Mouse (Mus musculus): Measurements from ENCODE around the gene Aco2. TPM values are rescaled to one million over a fixed set of nuclear protein-coding genes. Genes with fewer than 3 reads are reported as not detected.

Aco2 gene
- polyA plus RNA-seq, 2 experiments: 127 to 158 TPM

GRCm38 (mm10) chr15:81846755-81847154 lies 25.4 kb upstream of the Aco2 start:
- TF ChIP-seq POLR2A (IDR thresholded peaks at IDR 0.05; ENCODE audit: borderline replicate concordance, extremely low read depth, insufficient read depth, insufficient read length): no peak
- no peak overlapping the region for H3K27ac ChIP-seq (replicated peaks; ENCODE audit: low read depth, low read length)
- 82% methylated on average over 9 of the region's 9 CpGs for WGBS
- H3K4me3 ChIP-seq (replicated peaks; ENCODE audit: low read length): no peak overlapping the region
- no peaks in the 10 kb centered on the region for H3K9me3 ChIP-seq (ENCODE audit: control insufficient read depth, low read length)
- ATAC-seq (ENCODE audit: low FRiP score, low read depth): no peak
- no peak overlapping the region for H3K4me2 ChIP-seq (replicated peaks; ENCODE audit: low read depth, low read length, severe bottlenecking)
- H3K4me1 ChIP-seq (ENCODE audit: control insufficient read depth, insufficient read depth, low read length): no peaks in the 10 kb centered on the region
- H3K27me3 ChIP-seq (ENCODE audit: control insufficient read depth, insufficient read depth, low read length): no peaks in the 10 kb centered on the region
- peaks cover 50% of the 10 kb centered on the region for H3K36me3 ChIP-seq (ENCODE audit: control insufficient read depth, insufficient read depth, low read length)
- DNase-seq (ENCODE audit: low spot score): no peak
- no peak overlapping the region for H3K9ac ChIP-seq (ENCODE audit: low read depth, low read length, severe bottlenecking)

GRCm38 (mm10) chr15:81847161-81847560 lies 24.9 kb upstream of the Aco2 start:
- Histone ChIP-seq H3K27me3 (ENCODE audit: control insufficient read depth, insufficient read depth, low read length) (no peaks in the 10 kb centered on the region), H3K9ac (ENCODE audit: low read depth, low read length, severe bottlenecking) (no peak overlapping the region), H3K9me3 (ENCODE audit: control insufficient read depth, low read length) (no peaks in the 10 kb centered on the region), H3K4me2 (replicated peaks; ENCODE audit: low read depth, low read length, severe bottlenecking) (no peak overlapping the region), H3K4me1 (ENCODE audit: control insufficient read depth, insufficient read depth, low read length) (no peaks in the 10 kb centered on the region), H3K36me3 (ENCODE audit: control insufficient read depth, insufficient read depth, low read length) (peaks cover 52% of the 10 kb centered on the region), H3K4me3 (replicated peaks; ENCODE audit: low read length) (no peak overlapping the region), H3K27ac (replicated peaks; ENCODE audit: low read depth, low read length) (no peak overlapping the region)
- 89% methylated on average over 4 of the region's 4 CpGs for whole genome bisulfite sequencing
- no peak for TF ChIP-seq POLR2A (IDR thresholded peaks at IDR 0.05; ENCODE audit: borderline replicate concordance, extremely low read depth, insufficient read depth, insufficient read length)
- DNase-seq (ENCODE audit: low spot score) (no peak), ATAC-seq (ENCODE audit: low FRiP score, low read depth) (no peak)

GRCm38 (mm10) chr15:81847861-81848260 lies 24.2 kb upstream of the Aco2 start:
- Histone ChIP-seq H3K4me2 (replicated peaks; ENCODE audit: low read depth, low read length, severe bottlenecking) (no peak overlapping the region), H3K36me3 (ENCODE audit: control insufficient read depth, insufficient read depth, low read length) (peaks cover 59% of the 10 kb centered on the region)
- 85% methylated on average over 5 of the region's 5 CpGs for WGBS

GRCm38 (mm10) chr15:81848301-81848700 lies 23.8 kb upstream of the Aco2 start:
- DNase-seq (ENCODE audit: low spot score): peak; percentile 49
- TF ChIP-seq POLR2A (IDR thresholded peaks at IDR 0.05; ENCODE audit: borderline replicate concordance, extremely low read depth, insufficient read depth, insufficient read length): no peak
- ATAC-seq (ENCODE audit: low FRiP score, low read depth): no peak
- Histone ChIP-seq H3K27ac (replicated peaks; ENCODE audit: low read depth, low read length) (no peak overlapping the region), H3K9ac (ENCODE audit: low read depth, low read length, severe bottlenecking) (no peak overlapping the region), H3K4me1 (ENCODE audit: control insufficient read depth, insufficient read depth, low read length) (no peaks in the 10 kb centered on the region), H3K9me3 (ENCODE audit: control insufficient read depth, low read length) (no peaks in the 10 kb centered on the region), H3K4me3 (replicated peaks; ENCODE audit: low read length) (no peak overlapping the region), H3K27me3 (ENCODE audit: control insufficient read depth, insufficient read depth, low read length) (no peaks in the 10 kb centered on the region), H3K4me2 (replicated peaks; ENCODE audit: low read depth, low read length, severe bottlenecking) (no peak overlapping the region), H3K36me3 (ENCODE audit: control insufficient read depth, insufficient read depth, low read length) (peaks cover 63% of the 10 kb centered on the region)
- 41% methylated on average over 7 of the region's 7 CpGs for WGBS

More at GRCm38 (mm10) chr15:81847861-81848260, 24.2 kb upstream of the Aco2 start:
- H3K9me3 ChIP-seq (ENCODE audit: control insufficient read depth, low read length): no peaks in the 10 kb centered on the region
- TF ChIP-seq POLR2A (IDR thresholded peaks at IDR 0.05; ENCODE audit: borderline replicate concordance, extremely low read depth, insufficient read depth, insufficient read length): no peak
- H3K4me3 ChIP-seq (replicated peaks; ENCODE audit: low read length): no peak overlapping the region
- ATAC-seq (ENCODE audit: low FRiP score, low read depth) (no peak), DNase-seq (ENCODE audit: low spot score) (no peak)
- H3K27ac ChIP-seq (replicated peaks; ENCODE audit: low read depth, low read length): no peak overlapping the region
- H3K27me3 ChIP-seq (ENCODE audit: control insufficient read depth, insufficient read depth, low read length): no peaks in the 10 kb centered on the region
- H3K4me1 ChIP-seq (ENCODE audit: control insufficient read depth, insufficient read depth, low read length): no peaks in the 10 kb centered on the region
- H3K9ac ChIP-seq (ENCODE audit: low read depth, low read length, severe bottlenecking): no peak overlapping the region

GRCm38 (mm10) chr15:81849104-81849503 lies 23.0 kb upstream of the Aco2 start:
- no peaks in the 10 kb centered on the region for H3K9me3 ChIP-seq (ENCODE audit: control insufficient read depth, low read length)
- no peak overlapping the region for H3K9ac ChIP-seq (ENCODE audit: low read depth, low read length, severe bottlenecking)
- WGBS: 87% methylated on average over 9 of the region's 9 CpGs
- no peak for ATAC-seq (ENCODE audit: low FRiP score, low read depth)
- peaks cover 66% of the 10 kb centered on the region for H3K36me3 ChIP-seq (ENCODE audit: control insufficient read depth, insufficient read depth, low read length)
- no peak overlapping the region for H3K4me3 ChIP-seq (replicated peaks; ENCODE audit: low read length)
- no peaks in the 10 kb centered on the region for H3K27me3 ChIP-seq (ENCODE audit: control insufficient read depth, insufficient read depth, low read length)
- no peaks in the 10 kb centered on the region for H3K4me1 ChIP-seq (ENCODE audit: control insufficient read depth, insufficient read depth, low read length)
- no peak overlapping the region for H3K4me2 ChIP-seq (replicated peaks; ENCODE audit: low read depth, low read length, severe bottlenecking)
- H3K27ac ChIP-seq (replicated peaks; ENCODE audit: low read depth, low read length): no peak overlapping the region
- DNase-seq (ENCODE audit: low spot score): no peak
- TF ChIP-seq POLR2A (IDR thresholded peaks at IDR 0.05; ENCODE audit: borderline replicate concordance, extremely low read depth, insufficient read depth, insufficient read length): no peak

- Histone ChIP-seq H3K4me3 (replicated peaks; ENCODE audit: low read length) (no peak overlapping the region), H3K27me3 (ENCODE audit: control insufficient read depth, insufficient read depth, low read length) (no peaks in the 10 kb centered on the region), H3K4me1 (ENCODE audit: control insufficient read depth, insufficient read depth, low read length) (peaks cover 6% of the 10 kb centered on the region; the same call in 1 of the 2 replicates), H3K27ac (replicated peaks; ENCODE audit: low read depth, low read length) (no peak overlapping the region), H3K9ac (ENCODE audit: low read depth, low read length, severe bottlenecking) (no peak overlapping the region), H3K36me3 (ENCODE audit: control insufficient read depth, insufficient read depth, low read length) (peaks cover 70% of the 10 kb centered on the region), H3K9me3 (ENCODE audit: control insufficient read depth, low read length) (no peaks in the 10 kb centered on the region), H3K4me2 (replicated peaks; ENCODE audit: low read depth, low read length, severe bottlenecking) (no peak overlapping the region)
- DNase-seq (ENCODE audit: low spot score): no peak
- WGBS: 76% methylated on average over 14 of the region's 14 CpGs
- no peak for ATAC-seq (ENCODE audit: low FRiP score, low read depth)
- no peak for TF ChIP-seq POLR2A (IDR thresholded peaks at IDR 0.05; ENCODE audit: borderline replicate concordance, extremely low read depth, insufficient read depth, insufficient read length)
Observed at GRCm38 (mm10) chr15:81850718-81851117, 21.4 kb upstream of the Aco2 start.
